Mouse (Mus musculus): ENCODE data around the gene Paqr6.
A peak's percentile ranks its signal among the peaks of the same experiment; 100 is the strongest.

Gene Paqr6

GRCm38 (mm10) chr3:88364337-88364736, at the start of gene Paqr6:
Gene Paqr6 (plus strand): TSS chr3:88364584.
- peak; percentile 60 to 76 for DNase-seq (ENCODE audit: inconsistent age in 2 of 2, low spot score in 1 of 2)

GRCm38 (mm10) chr3:88324951-88325405, 39.4 kb upstream of the Paqr6 start, which contains the start of gene Glmp:
Gene Glmp (plus strand): TSS chr3:88325023.
- peak; percentile 65 to 88 for DNase-seq (ENCODE audit: inconsistent age in 2 of 2, low spot score in 1 of 2)

- DNase-seq (ENCODE audit: inconsistent age in 2 of 2, low spot score in 1 of 2), result no peak
Measured at GRCm38 (mm10) chr3:88328956-88329355, 35.4 kb upstream of the Paqr6 start.

GRCm38 (mm10) chr3:88331282-88331681, 33.1 kb upstream of the Paqr6 start:
- DNase-seq (ENCODE audit: inconsistent age in 2 of 2, low spot score in 1 of 2), result peak; percentile 50 to 86

GRCm38 (mm10) chr3:88334029-88334658, 30.2 kb upstream of the Paqr6 start:
- peak in 1 of 2 experiments; percentile 41 for DNase-seq (ENCODE audit: inconsistent age in 2 of 2, low spot score in 1 of 2)

GRCm38 (mm10) chr3:88334902-88335435, 29.4 kb upstream of the Paqr6 start:
- DNase-seq (ENCODE audit: inconsistent age in 2 of 2, low spot score in 1 of 2), result peak in 1 of 2 experiments; percentile 49

- peak in 1 of 2 experiments; percentile 88 for DNase-seq (ENCODE audit: inconsistent age in 2 of 2, low spot score in 1 of 2)
Measured at GRCm38 (mm10) chr3:88335436-88336053, 28.8 kb upstream of the Paqr6 start.

- peak; percentile 97 to 99 for DNase-seq (ENCODE audit: inconsistent age in 2 of 2, low spot score in 1 of 2)
Measured at GRCm38 (mm10) chr3:88336058-88337013, 28.0 kb upstream of the Paqr6 start, which contains the start of the genes Tmem79 and Smg5. Gene Tmem79 (minus strand): TSS chr3:88336148. Gene Smg5 (plus strand): TSS chr3:88336260.

GRCm38 (mm10) chr3:88337367-88338020, 26.9 kb upstream of the Paqr6 start:
- DNase-seq (ENCODE audit: inconsistent age in 2 of 2, low spot score in 1 of 2), result peak in 1 of 2 experiments; percentile 68

GRCm38 (mm10) chr3:88338316-88338715, 26.1 kb upstream of the Paqr6 start:
- no peak for DNase-seq (ENCODE audit: inconsistent age in 2 of 2, low spot score in 1 of 2)

GRCm38 (mm10) chr3:88339006-88339405, 25.4 kb upstream of the Paqr6 start:
- DNase-seq (ENCODE audit: inconsistent age in 2 of 2, low spot score in 1 of 2), result no peak

- DNase-seq (ENCODE audit: inconsistent age in 2 of 2, low spot score in 1 of 2), result no peak
Measured at GRCm38 (mm10) chr3:88350732-88351131, 13.7 kb upstream of the Paqr6 start.

GRCm38 (mm10) chr3:88352907-88353306, 11.5 kb upstream of the Paqr6 start:
- peak in 1 of 2 experiments; percentile 51 for DNase-seq (ENCODE audit: inconsistent age in 2 of 2, low spot score in 1 of 2)

GRCm38 (mm10) chr3:88354396-88355165, 9.8 kb upstream of the Paqr6 start:
- peak; percentile 77 to 88 for DNase-seq (ENCODE audit: inconsistent age in 2 of 2, low spot score in 1 of 2)

- DNase-seq (ENCODE audit: inconsistent age in 2 of 2, low spot score in 1 of 2), result no peak
Measured at GRCm38 (mm10) chr3:88359584-88359983, 4.8 kb upstream of the Paqr6 start.

GRCm38 (mm10) chr3:88359989-88360388, 4.4 kb upstream of the Paqr6 start:
- DNase-seq (ENCODE audit: inconsistent age in 2 of 2, low spot score in 1 of 2), result no peak

- DNase-seq (ENCODE audit: inconsistent age in 2 of 2, low spot score in 1 of 2), result no peak
Measured at GRCm38 (mm10) chr3:88361096-88361495, 3.3 kb upstream of the Paqr6 start.

GRCm38 (mm10) chr3:88361612-88362313, 2.6 kb upstream of the Paqr6 start:
- DNase-seq (ENCODE audit: inconsistent age in 2 of 2, low spot score in 1 of 2), result no peak

GRCm38 (mm10) chr3:88363700-88364099, 684 bp upstream of the Paqr6 start:
- no peak for DNase-seq (ENCODE audit: inconsistent age in 2 of 2, low spot score in 1 of 2)
